Mouse (Mus musculus) T-cell, adult 2 months (primary cell): ENCODE data around the gene Elk4.

ENCODE experiments used
- DNase-seq: peaks from one replicate; pipeline ENCODE4 v3.0.0; 2022; ENCODE audit warnings: low spot score

Elk4 gene

GRCm38 (mm10) chr1:132016691-132017090 is 9.3 kb downstream of the Elk4 start:
- DNase-seq: no peak

- no peak for DNase-seq
Measured at GRCm38 (mm10) chr1:132019876-132020275, 12.5 kb downstream of the Elk4 start.

- no peak for DNase-seq
Measured at GRCm38 (mm10) chr1:132022107-132022506, 14.7 kb downstream of the Elk4 start.

- no peak for DNase-seq
Measured at GRCm38 (mm10) chr1:132026925-132027646, 19.7 kb downstream of the Elk4 start.

- DNase-seq: no peak
Measured at GRCm38 (mm10) chr1:132027978-132028377, 20.6 kb downstream of the Elk4 start.

GRCm38 (mm10) chr1:132028413-132028812 is 21.0 kb downstream of the Elk4 start:
- DNase-seq: no peak

GRCm38 (mm10) chr1:132030574-132030973 is 23.2 kb downstream of the Elk4 start:
- DNase-seq: peak; percentile 37

GRCm38 (mm10) chr1:132032172-132032571 is 24.8 kb downstream of the Elk4 start:
- no peak for DNase-seq

GRCm38 (mm10) chr1:132037746-132038145 is 30.3 kb downstream of the Elk4 start:
- DNase-seq: no peak

GRCm38 (mm10) chr1:132038753-132039152 is 31.3 kb downstream of the Elk4 start:
- DNase-seq: peak; percentile 42

GRCm38 (mm10) chr1:132040201-132040621 is 32.8 kb downstream of the Elk4 start:
- DNase-seq: no peak

GRCm38 (mm10) chr1:132043759-132044158 is 36.4 kb downstream of the Elk4 start:
- DNase-seq: no peak

GRCm38 (mm10) chr1:132046143-132046735 is 38.8 kb downstream of the Elk4 start:
- DNase-seq: peak; percentile 63

- DNase-seq: no peak
Measured at GRCm38 (mm10) chr1:132051746-132052145, 44.3 kb downstream of the Elk4 start.

GRCm38 (mm10) chr1:132054387-132054786 is 47.0 kb downstream of the Elk4 start:
- DNase-seq: no peak

- no peak for DNase-seq
Measured at GRCm38 (mm10) chr1:132055054-132055664, 47.8 kb downstream of the Elk4 start.

GRCm38 (mm10) chr1:132058558-132058957 is 51.2 kb downstream of the Elk4 start:
- no peak for DNase-seq

GRCm38 (mm10) chr1:132060036-132060769 is 52.8 kb downstream of the Elk4 start:
- DNase-seq: no peak

- no peak for DNase-seq
Measured at GRCm38 (mm10) chr1:132061750-132062541, 54.5 kb downstream of the Elk4 start.

GRCm38 (mm10) chr1:132063096-132063495 is 55.7 kb downstream of the Elk4 start:
- no peak for DNase-seq

- DNase-seq: no peak
Measured at GRCm38 (mm10) chr1:132065001-132065400, 57.6 kb downstream of the Elk4 start.
